Mouse (Mus musculus) gastrocnemius, adult 2 months (tissue): ENCODE measurements around the gene Hps4. TPM values are rescaled to one million over a fixed set of nuclear protein-coding genes. Genes with fewer than 3 reads are reported as not detected.

Experiments
- DNase-seq: peaks from one replicate; pipeline ENCODE4 v3.0.0; 2022
- H3K27ac ChIP-seq: fragments of 200-600 bp; 2 replicates; pipeline ENCODE4 v1.8.1; 2022; ENCODE audit warnings: mild to moderate bottlenecking
- H3K4me3 ChIP-seq: fragments of 200-600 bp; 2 replicates; pipeline ENCODE4 v1.8.1; 2022; ENCODE audit warnings: mild to moderate bottlenecking, moderate library complexity
- CTCF ChIP-seq: fragments of 200-600 bp; IDR thresholded peaks from 2 replicates; pipeline ENCODE4 v1.8.1; 2022; ENCODE audit warnings: antibody characterized with exemption, mild to moderate bottlenecking, moderate library complexity
- intact Hi-C: fragments of 180-260 bp; cut with DNase I; formaldehyde crosslinking; loops from one replicate; pipeline ENCODE4 v1.15.1; 2025
- long read RNA-seq, 2 experiments: library from polyadenylated mRNA; stranded (forward); transcript quantifications; one replicate each; pipeline ENCODE4 v2.0.0; 2021
- total RNA-seq, 2 experiments: library from RNA; stranded (reverse); gene quantifications; 2 replicates each; pipeline ENCODE4 v1.2.3; 2021

The Hps4 gene
- total RNA-seq: 1 to 10 TPM; 4.3 to 6.3 TPM
- long read RNA-seq, experiment 1, partial matches to known transcripts: 1 of 9 reads
- long read RNA-seq, experiment 1, other reads (novel, unspliced or antisense): 3 of 9 reads
- long read RNA-seq, experiment 2, partial matches to known transcripts: 2 of 5 reads
- long read RNA-seq, experiment 2, other reads (novel, unspliced or antisense): 0 of 5 reads

DNA sequence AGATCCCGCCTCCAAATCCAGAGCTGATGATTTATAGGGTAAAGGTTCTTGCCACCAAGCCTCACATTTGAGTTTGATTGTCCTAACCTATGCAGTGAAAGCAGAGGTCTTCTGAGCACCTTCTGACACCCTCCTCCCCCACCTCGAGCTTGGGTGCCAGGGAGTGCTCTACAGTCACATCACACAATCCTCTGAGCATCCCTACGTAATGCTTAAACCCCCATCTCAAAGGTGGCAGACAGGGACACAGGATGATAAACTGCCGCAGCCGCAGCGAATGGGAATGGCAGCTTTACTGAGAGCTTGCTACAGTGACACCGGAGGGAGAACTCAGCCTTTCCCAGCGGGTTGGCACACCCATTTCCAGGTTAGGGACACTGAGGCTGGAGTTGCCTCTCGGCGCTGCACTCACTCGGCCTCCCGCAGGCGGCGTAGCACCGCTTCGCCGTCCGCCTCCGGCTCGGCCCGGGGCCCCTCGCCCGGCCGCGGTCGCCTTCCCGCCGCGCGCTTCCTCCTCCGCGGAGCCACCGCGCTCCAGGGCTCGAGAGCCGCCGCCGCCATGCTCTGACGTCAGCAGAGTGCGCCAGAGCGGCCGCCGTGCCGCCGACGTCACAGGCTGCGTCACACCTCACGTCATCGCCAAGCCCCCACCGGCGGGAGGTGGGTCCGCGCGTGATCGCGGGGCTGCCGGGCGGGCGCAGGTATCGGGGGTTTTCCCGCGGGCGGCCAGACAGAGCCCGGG, at the start of gene Hps4, which contains the start of gene Srrd:
Gene Hps4 (plus strand): TSS at position 621 of the 742 bp plus-strand sequence.
Gene Srrd (minus strand): TSS at position 578 of the 742 bp plus-strand sequence.
- Histone ChIP-seq H3K4me3 (peak within 1 kb of the TSS; percentile 98), H3K27ac (peak within 1 kb of the TSS; percentile 84)
- peak; percentile 90 for DNase-seq
- intact Hi-C loops: loop anchor here (1.0 kb wide), 1 partner anchor 16 kb away; the partner anchor contains the start of gene Tfip11
- peak; percentile 24; the same call in 1 of the 2 replicates for TF ChIP-seq CTCF

DNA sequence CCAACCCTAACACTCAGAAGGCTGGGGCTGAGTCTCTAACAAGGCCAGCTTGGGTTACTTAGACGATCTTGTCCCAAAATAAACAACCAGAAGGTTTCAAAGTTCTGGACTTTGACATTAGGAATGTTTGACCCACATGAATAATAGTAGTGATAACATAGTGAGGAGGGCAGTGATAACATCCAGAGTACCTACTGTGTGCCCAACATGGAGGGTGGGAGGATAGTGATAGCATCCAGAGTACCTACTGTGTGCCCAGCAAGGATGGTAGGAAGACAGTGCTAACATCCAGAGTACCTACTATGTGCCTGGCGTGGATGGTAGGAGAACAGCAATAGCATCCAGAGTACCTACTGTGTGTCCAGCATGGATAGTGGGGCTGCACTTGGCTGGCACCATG, 49.1 kb upstream of the Hps4 start:
- H3K27ac ChIP-seq: no peak overlapping the region
- DNase-seq: no peak
- TF ChIP-seq CTCF: no peak
- no peak overlapping the region for H3K4me3 ChIP-seq
- intact Hi-C loops: loop anchor here (5.0 kb wide), 1 partner anchor 41 kb away; the partner anchor contains the start of gene Cryba4

DNA sequence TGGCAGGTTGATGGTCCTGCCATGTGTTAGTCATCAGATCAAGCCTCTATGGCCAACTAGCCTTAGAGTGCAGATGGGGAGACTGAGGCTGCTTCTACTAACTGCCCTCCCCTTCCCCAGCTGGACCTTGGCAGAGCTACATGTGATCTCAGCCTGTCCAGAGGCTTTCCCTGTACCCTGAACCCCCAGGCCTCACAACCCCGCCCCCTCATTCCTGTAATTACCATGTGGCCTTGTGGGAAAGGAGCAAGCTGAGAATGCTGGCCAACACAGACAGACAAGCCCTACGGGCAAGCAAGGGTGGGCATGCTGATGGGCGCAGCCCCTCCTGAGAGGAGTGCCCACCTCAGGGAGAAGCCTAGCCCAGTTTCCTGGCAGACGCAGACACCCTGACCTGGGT, 48.2 kb upstream of the Hps4 start:
- TF ChIP-seq CTCF: no peak
- peak overlapping the region; percentile 43 for H3K27ac ChIP-seq
- no peak overlapping the region for H3K4me3 ChIP-seq
- intact Hi-C loops: loop anchor here (5.0 kb wide), 1 partner anchor 42 kb away; the partner anchor contains the start of gene Cryba4
- no peak for DNase-seq

DNA sequence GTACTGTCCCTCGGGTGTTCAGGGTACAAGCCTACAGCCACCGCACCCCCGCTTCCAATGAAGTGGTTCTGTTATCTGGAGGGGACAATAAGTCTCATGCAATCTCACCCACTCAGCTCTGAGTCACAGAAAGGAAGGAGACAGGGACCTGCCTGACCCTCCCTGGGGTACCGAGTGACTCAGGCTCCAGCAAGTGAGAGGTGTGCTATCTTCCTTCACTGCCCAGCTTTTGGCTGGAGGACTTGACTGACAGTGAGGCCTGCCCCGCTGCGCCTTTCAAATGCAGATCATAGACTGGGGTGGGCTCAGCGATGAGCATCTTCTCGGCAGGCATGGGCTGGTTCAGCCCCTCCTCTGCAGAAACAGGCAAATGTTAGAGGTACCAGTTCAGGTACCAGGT, 47.7 kb upstream of the Hps4 start:
- DNase-seq: no peak
- intact Hi-C loops: no loop called here
- Histone ChIP-seq H3K4me3 (no peak overlapping the region), H3K27ac (peak overlapping the region; percentile 44)
- no peak for TF ChIP-seq CTCF

DNA sequence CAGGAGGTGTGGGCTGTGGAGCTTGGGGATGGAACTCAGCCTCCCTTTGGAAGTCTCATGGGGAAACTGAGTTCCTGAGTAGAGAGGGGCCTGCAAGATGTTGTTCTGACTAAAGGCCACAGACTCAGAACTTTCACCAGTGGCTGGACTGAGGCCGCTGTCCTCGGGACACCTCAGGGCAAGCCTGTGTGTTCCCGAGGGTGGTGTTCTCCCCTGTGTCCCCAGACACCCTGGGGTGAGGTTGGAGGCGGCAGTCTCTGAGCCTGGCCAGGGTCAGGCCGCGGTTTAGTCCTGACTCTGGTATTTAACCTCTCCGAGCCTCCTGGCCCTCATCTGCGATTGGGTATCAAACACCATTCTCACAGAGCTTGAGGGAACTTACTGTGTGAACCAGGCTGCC, 47.3 kb upstream of the Hps4 start:
- TF ChIP-seq CTCF: no peak
- Histone ChIP-seq H3K4me3 (no peak overlapping the region), H3K27ac (peak overlapping the region; percentile 44)
- intact Hi-C loops: no loop called here
- DNase-seq: no peak

DNA sequence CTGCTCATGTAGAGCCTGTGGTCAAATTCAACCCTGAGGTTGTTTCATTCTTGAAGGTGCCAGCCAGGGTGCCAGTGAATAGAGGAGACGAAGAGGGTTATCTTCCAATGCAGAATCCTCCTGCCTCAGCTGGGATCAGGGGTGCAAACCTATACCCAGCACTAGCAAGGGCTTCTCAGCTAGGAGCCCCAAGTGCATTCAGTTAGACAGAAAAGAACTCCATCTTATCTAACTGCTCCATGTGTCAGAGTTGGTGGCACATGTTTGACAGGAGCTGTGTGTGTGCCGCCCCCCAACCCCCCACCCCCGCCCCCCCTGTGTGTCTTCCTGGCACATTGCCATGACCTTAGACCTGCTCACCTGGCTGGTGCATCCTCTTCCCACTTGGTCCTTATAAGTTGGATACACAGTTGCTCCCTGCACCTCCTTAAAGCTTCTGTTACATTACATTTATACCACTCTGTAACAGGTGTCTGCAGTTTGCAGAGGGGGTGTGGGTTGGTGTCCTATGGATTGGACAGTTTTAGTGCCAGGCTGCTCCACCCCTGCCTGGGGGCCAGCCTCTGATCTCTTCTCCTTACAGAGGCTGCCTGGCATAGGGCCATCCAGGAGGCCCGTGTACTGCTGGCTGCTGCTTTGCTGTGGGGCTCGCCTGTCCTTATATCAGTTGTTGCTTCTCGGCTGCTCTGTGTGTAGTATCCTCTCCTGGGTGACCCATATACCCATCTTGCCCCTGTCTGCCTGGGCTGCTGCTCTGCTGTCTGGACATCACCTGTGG, 46.3 kb upstream of the Hps4 start:
- no peak for TF ChIP-seq CTCF
- DNase-seq: no peak
- Histone ChIP-seq H3K4me3 (no peak overlapping the region), H3K27ac (peak overlapping the region; percentile 71)
- intact Hi-C loops: no loop called here

DNA sequence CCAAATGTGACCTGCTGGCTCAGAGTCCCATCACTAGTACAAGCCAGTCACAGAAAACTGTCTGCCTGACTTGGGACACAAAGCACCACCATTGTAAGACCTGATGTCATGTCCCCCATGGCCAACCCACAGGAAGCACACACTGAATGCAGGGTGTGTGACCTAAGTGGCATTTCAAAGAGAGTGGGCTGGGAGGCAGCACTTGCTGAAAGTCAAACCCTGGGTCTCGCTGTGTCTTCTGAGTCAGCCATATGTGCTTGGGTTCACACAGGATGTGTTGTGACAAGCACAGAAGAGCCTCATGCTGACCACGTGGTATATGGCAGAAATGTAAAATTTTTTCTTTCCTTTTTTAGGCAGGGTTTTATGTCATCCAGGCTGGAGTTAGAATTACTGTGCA, 45.6 kb upstream of the Hps4 start:
- peak overlapping the region; percentile 71 for H3K27ac ChIP-seq
- no peak overlapping the region for H3K4me3 ChIP-seq
- intact Hi-C loops: no loop called here
- DNase-seq: no peak
- TF ChIP-seq CTCF: no peak

DNA sequence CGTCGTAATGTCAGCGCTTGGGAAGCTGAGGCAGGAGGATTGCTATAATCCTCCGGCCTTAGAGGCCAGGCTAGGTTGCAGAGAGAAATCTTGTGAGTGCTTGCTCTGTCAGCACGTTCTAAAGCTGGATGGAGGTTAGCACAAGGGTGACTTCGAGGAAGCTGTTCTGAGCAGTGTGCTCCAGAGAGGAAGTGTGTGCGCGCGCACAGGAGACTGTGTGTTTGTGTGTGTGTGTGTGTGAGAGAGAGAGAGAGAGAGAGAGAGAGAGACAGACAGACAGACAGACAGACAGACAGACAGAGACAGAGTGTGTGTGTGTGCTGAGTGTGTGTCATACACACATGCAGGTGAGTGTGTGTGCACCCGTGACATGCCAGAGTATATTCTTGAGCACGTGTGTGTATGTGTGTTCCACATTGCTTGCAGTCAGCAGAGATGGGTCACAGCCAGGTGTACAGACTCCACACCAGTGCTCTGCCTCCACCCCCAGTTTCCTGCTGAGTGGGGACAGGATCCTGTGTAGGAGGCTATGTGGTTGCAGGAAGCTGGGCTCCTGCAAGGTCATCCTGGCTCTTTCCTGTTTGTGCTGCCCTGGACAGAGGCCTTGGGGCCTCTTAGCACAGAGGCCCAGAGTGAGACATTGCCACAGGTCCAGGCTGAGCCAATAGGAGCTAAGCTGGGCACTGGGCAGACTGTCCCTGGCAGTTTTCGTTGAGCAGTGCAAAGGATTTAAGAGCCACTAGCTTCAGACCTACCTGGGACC, 44.5 kb upstream of the Hps4 start:
- no peak for TF ChIP-seq CTCF
- intact Hi-C loops: no loop called here
- DNase-seq: no peak
- H3K4me3 ChIP-seq: peak overlapping the region; percentile 26; the same call in 1 of the 2 replicates
- H3K27ac ChIP-seq: peak overlapping the region; percentile 71

DNA sequence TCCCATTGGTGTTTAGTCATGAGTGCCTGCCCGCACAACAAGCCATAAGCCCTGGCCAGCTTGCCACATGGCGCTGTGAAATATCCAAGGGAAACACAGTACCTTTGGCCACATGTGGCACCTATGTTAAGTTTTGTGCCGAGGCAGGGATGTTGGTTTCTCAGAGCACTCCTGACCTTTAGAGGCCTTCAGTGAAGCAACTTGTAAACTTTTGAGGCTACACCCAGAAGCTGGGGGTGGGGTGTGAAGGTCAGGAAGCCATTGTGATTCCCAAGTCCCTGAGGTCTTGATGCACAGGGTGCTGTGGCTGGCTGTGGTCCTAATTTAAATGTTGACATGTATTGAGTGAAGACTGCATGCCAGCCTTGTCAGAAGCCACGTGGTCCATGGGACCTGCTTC, 43.5 kb upstream of the Hps4 start:
- no peak for DNase-seq
- Histone ChIP-seq H3K4me3 (no peak overlapping the region), H3K27ac (peak overlapping the region; percentile 71)
- intact Hi-C loops: no loop called here
- no peak for TF ChIP-seq CTCF

DNA sequence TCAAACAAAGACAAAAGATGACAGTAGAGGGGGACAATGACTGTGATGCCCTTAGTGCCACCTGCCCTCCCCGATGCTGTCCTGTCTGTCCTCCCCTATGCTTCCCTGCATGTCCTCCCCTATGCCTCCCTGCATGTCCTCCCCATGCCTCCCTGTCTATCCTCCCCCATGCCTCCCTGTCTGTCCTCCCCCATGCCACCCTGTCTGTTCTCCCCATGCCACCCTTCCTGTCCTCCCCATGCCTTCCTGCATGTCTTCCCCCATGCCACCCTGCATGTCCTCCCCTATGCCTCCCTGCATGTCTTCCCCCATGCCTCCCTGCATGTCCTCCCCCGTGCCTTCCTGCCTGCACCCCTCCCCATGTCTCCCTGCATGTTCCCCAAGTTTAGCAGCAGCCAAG, 42.8 kb upstream of the Hps4 start:
- peak overlapping the region; percentile 71; the same call in 1 of the 2 replicates for H3K27ac ChIP-seq
- H3K4me3 ChIP-seq: no peak overlapping the region
- DNase-seq: no peak
- TF ChIP-seq CTCF: no peak
- intact Hi-C loops: no loop called here

DNA sequence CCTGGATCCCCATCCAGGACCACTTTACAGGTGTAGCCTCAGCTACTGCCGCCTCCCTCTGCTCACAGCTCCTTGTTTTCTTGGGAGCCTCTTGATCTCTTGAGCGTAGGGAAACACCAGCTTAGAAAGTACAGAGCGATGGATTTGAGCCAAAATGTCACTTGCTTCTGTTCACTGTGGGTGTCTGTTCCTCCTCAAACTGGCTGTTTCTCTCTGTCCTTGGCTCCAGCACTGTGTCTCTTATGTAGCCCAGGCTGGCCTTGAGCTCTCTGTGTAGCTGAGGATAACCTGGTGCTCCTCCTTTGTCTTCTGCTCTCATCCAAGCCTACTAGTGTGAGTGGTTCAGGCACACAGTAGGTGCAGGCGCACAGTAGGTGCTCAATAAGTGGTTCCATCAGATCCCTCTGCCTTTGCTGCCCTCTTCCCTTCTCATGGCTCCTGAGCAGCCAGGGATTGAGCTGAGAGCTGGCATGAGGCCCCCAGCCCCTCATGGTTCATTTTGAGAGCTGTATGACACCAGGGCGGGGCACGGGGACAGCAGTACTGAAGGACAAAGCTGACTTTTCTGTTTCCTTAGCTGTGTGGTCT, 42.1 kb upstream of the Hps4 start:
- no peak for TF ChIP-seq CTCF
- peak overlapping the region; percentile 20; the same call in 1 of the 2 replicates for H3K27ac ChIP-seq
- intact Hi-C loops: no loop called here
- no peak overlapping the region for H3K4me3 ChIP-seq
- DNase-seq: no peak

DNA sequence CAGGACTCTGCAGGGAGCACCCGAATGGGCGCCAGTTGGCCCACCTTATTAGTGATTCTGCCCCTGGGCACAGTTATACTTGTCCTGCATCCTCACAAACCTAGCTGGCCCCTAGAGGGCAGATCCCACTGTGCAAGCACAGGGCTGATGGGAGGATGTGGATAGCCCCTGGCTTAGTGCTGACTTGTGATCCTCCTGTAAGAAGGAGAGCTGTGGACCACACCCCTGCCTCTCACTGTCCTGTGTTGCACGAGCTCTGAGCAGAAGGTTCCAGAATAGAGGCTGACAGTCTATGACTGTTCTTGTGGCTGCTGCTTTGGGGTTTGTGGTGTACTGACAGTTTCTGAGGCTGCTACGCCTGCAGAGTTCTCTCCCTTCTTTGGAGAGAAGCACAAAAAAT, 41.2 kb upstream of the Hps4 start:
- Histone ChIP-seq H3K27ac (no peak overlapping the region), H3K4me3 (no peak overlapping the region)
- TF ChIP-seq CTCF: 0 out of 2 replicates have a peak, but pooled peaks have one; percentile 2
- DNase-seq: no peak
- intact Hi-C loops: no loop called here
